Mouse (Mus musculus) small intestine, adult 2 months (tissue): ENCODE results near the gene Syne1. TPM values are rescaled to one million over a fixed set of nuclear protein-coding genes. Genes with fewer than 3 reads are reported as not detected.

Experiments
- H3K27ac ChIP-seq: fragments of 200-500 bp; 2 replicates; pipeline ENCODE4 v1.5.1; 2012; ENCODE audit warnings: low read depth, low read length, control low read depth, inconsistent platforms; ENCODE audit not compliant: insufficient read depth
- H3K27me3 ChIP-seq: fragments of 200-500 bp; 2 replicates; pipeline ENCODE4 v1.6.1; 2012; ENCODE audit warnings: mild to moderate bottlenecking, moderate library complexity, low read length, inconsistent platforms; ENCODE audit not compliant: control insufficient read depth, insufficient read depth
- H3K36me3 ChIP-seq: fragments of 200-500 bp; 2 replicates; pipeline ENCODE4 v1.6.1; 2012; ENCODE audit warnings: mild to moderate bottlenecking, low read length, control low read depth, inconsistent platforms; ENCODE audit not compliant: control insufficient read depth, insufficient read depth
- H3K4me1 ChIP-seq: fragments of 200-500 bp; 2 replicates; pipeline ENCODE4 v1.6.1; 2012; ENCODE audit warnings: low read length, inconsistent platforms, mixed read lengths; ENCODE audit not compliant: control insufficient read depth, insufficient read depth, insufficient read length
- H3K4me3 ChIP-seq: fragments of 200-500 bp; 2 replicates; pipeline ENCODE4 v1.5.1; 2012; ENCODE audit warnings: low read depth, mild to moderate bottlenecking, control low read depth, inconsistent platforms, low read length, moderate library complexity
- CTCF ChIP-seq: fragments of 200-500 bp; IDR thresholded peaks from 2 replicates; pipeline ENCODE4 v1.5.1; 2012; ENCODE audit warnings: low read depth, mild to moderate bottlenecking, control low read depth, inconsistent platforms, low read length, moderate library complexity, mixed read lengths; ENCODE audit not compliant: insufficient replicate concordance, insufficient read length; ENCODE audit errors: extremely low read depth
- POLR2A ChIP-seq: fragments of 200-500 bp; IDR thresholded peaks from 2 replicates; pipeline ENCODE4 v1.6.1; 2012; ENCODE audit warnings: low read depth, mild to moderate bottlenecking, control low read depth, inconsistent platforms, low read length, moderate library complexity
- WGBS: fragments of 180-500 bp; shearing (Covaris S2); methylation state at CpG from one replicate; pipeline ENCODE4 v1.1.7; 2018; 5-methylcytosine and 5-hydroxymethylcytosine counted together
- polyA plus RNA-seq: library from polyadenylated mRNA; depleted of rRNA; stranded (reverse); fragments of >200 nt; gene quantifications from 2 replicates; pipeline ENCODE4 v1.2.3, GENCODE M21; 2012

The Syne1 gene
- polyA plus RNA-seq, 1 experiment = 10.0 TPM

GRCm38 (mm10) chr10:5253752-5254151 lies 297.5 kb downstream of the Syne1 start:
- peaks cover 2% of the 10 kb centered on the region; the same call in 1 of the 2 replicates for H3K36me3 ChIP-seq
- H3K27ac ChIP-seq = no peak overlapping the region
- H3K4me3 ChIP-seq = no peak overlapping the region
- H3K27me3 ChIP-seq = no peaks in the 10 kb centered on the region
- TF ChIP-seq CTCF (no peak), POLR2A (no peak)
- no peaks in the 10 kb centered on the region for H3K4me1 ChIP-seq

GRCm38 (mm10) chr10:5250702-5251101 lies 300.6 kb downstream of the Syne1 start:
- no peaks in the 10 kb centered on the region for H3K4me1 ChIP-seq
- H3K27me3 ChIP-seq = no peaks in the 10 kb centered on the region
- TF ChIP-seq POLR2A (no peak), CTCF (no peak)
- no peak overlapping the region for H3K27ac ChIP-seq
- H3K36me3 ChIP-seq = no peaks in the 10 kb centered on the region
- no peak overlapping the region for H3K4me3 ChIP-seq
- 67% methylated on average over 10 of the region's 10 CpGs for whole genome bisulfite sequencing

GRCm38 (mm10) chr10:5239680-5240079 lies 311.6 kb downstream of the Syne1 start:
- Histone ChIP-seq H3K27ac (no peak overlapping the region), H3K36me3 (0 out of 2 replicates have a peak, but pooled peaks cover 1% of the 10 kb centered on the region), H3K4me3 (no peak overlapping the region), H3K27me3 (no peaks in the 10 kb centered on the region), H3K4me1 (no peaks in the 10 kb centered on the region)
- TF ChIP-seq POLR2A (no peak), CTCF (no peak)
- 79% methylated on average over 4 of the region's 4 CpGs for WGBS

GRCm38 (mm10) chr10:5236926-5237325 lies 314.4 kb downstream of the Syne1 start:
- H3K4me1 ChIP-seq = no peaks in the 10 kb centered on the region
- no peak overlapping the region for H3K27ac ChIP-seq
- WGBS = 69% methylated on average over 4 of the region's 4 CpGs
- no peaks in the 10 kb centered on the region for H3K27me3 ChIP-seq
- 0 out of 2 replicates have a peak, but pooled peaks cover 4% of the 10 kb centered on the region for H3K36me3 ChIP-seq
- no peak for TF ChIP-seq CTCF
- TF ChIP-seq POLR2A = no peak
- H3K4me3 ChIP-seq = no peak overlapping the region

- H3K4me3 ChIP-seq = no peak overlapping the region
- H3K27me3 ChIP-seq = no peaks in the 10 kb centered on the region
- H3K27ac ChIP-seq = no peak overlapping the region
- WGBS = 85% methylated on average over 3 of the region's 3 CpGs
- no peak for TF ChIP-seq POLR2A
- TF ChIP-seq CTCF = no peak
- H3K36me3 ChIP-seq = 0 out of 2 replicates have a peak, but pooled peaks cover 4% of the 10 kb centered on the region
- H3K4me1 ChIP-seq = no peaks in the 10 kb centered on the region
Observed at GRCm38 (mm10) chr10:5236171-5236570, 315.1 kb downstream of the Syne1 start.

GRCm38 (mm10) chr10:5234721-5235501 lies 316.4 kb downstream of the Syne1 start:
- Histone ChIP-seq H3K27ac (no peak overlapping the region), H3K4me3 (no peak overlapping the region), H3K27me3 (no peaks in the 10 kb centered on the region), H3K4me1 (no peaks in the 10 kb centered on the region), H3K36me3 (0 out of 2 replicates have a peak, but pooled peaks cover 4% of the 10 kb centered on the region)
- no peak for TF ChIP-seq CTCF
- TF ChIP-seq POLR2A = no peak
- WGBS = 79% methylated on average over 9 of the region's 9 CpGs

- Histone ChIP-seq H3K27ac (no peak overlapping the region), H3K4me1 (no peaks in the 10 kb centered on the region), H3K36me3 (0 out of 2 replicates have a peak, but pooled peaks cover 4% of the 10 kb centered on the region), H3K4me3 (no peak overlapping the region), H3K27me3 (no peaks in the 10 kb centered on the region)
- no peak for TF ChIP-seq CTCF
- TF ChIP-seq POLR2A = no peak
- WGBS = 88% methylated on average over 8 of the region's 8 CpGs
Observed at GRCm38 (mm10) chr10:5229129-5229528, 322.2 kb downstream of the Syne1 start.
